Mouse (Mus musculus): ENCODE data around the gene Edn1.

The Edn1 gene

GRCm38 (mm10) chr13:42301161-42301721 is at the start of gene Edn1:
Edn1 (plus strand) TSS chr13:42301476.
- DNase-seq: no peak

DNA sequence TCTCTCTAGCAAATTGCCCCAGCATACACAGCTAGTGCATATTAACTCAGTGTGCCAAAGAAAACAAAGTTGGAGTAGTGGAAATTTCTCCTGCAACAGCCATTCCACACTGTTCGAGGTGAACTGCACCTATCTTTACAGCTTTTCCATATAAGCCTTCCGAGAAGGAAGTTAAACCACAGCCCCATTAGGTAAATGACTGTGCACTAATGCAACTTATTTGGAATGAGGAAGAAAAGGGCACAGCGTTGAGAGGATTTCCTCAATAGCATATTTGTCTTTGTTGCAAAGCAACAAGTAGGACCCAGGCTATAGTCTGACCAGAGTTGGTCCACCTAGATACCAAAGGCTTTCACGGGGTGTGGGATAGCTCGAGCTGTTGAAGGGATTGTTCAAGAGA is 47.5 kb upstream of the Edn1 start:
- no peak for DNase-seq

DNA sequence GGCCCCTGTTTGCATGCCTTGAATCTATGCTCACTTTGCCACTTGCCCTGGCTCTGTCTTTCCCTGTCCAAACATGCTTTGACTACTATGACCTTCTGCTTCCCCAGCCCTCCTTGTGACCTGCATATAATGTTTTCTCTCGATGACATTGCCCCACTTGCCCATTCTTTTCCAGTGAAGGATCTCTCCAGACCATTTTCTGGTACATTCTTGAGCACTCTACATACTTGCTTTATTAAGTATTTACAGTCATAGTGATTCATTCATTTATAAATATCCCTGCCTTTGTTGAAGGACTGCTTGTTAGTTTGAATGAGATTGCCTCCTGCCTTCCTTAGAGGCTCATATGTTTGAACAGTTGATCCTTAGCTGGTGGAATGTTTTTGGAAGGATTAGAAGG is 46.2 kb upstream of the Edn1 start:
- DNase-seq: no peak

- no peak for DNase-seq
Measured at GRCm38 (mm10) chr13:42258422-42258821, 42.9 kb upstream of the Edn1 start.

DNA sequence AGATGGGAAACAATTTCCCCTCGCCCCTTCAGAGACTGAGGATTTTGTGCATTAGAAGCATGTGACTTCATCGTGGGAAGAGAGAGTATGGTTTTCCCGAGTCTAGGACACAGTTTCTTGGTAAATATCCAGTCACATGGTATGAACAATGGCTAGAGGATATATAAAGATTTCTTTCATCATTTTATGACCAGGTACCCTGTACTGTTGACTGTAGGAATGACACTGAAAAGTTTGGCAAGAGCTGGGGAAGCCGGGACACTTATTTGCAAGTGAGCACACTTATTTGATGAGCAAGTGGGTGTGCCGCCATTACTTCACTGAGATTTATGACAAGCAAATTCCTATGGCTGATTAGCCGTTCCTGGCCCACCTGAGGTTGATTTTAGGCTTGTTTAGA is 40.6 kb upstream of the Edn1 start:
- no peak for DNase-seq

DNA sequence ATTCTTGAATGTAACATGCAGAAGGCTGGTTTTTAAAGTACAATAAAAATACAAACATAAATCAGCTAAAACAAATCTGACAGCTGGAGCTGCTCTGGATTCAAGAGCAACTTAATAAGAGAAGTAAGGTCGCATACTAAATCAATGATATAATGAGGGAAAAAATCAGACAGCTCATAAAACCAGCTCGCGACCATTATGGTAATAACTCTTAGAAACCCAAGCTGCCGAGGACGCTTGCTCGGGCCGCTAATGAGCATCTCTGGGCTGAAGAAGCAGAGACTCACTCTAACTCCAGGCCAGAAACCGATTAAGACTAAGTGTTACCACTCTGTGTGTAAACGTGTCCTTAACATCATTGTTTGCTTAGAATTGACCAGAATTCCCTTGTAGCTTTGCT is 31.2 kb upstream of the Edn1 start:
- DNase-seq: no peak

GRCm38 (mm10) chr13:42276774-42277454 is 24.4 kb upstream of the Edn1 start:
- no peak for DNase-seq

DNA sequence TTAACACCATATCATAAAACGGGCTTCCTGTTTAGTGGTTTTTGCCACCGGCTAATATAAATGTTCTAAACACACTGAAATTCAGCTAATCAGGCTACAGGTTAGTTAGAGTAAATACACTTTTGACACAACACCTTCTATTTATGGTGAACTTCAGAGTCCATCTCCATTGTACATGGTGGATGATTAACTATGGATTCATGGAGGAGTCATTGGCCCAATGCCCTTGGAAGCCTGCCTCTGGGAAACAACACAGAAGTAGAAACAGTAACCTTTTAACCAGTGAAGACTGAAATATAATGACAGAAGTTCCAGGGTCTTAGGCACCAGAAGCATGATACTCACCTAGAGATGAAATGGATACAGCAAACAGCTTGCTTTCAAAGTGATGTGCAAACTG is 23.5 kb upstream of the Edn1 start:
- DNase-seq: no peak

GRCm38 (mm10) chr13:42285896-42286295 is 15.4 kb upstream of the Edn1 start:
- no peak for DNase-seq

DNA sequence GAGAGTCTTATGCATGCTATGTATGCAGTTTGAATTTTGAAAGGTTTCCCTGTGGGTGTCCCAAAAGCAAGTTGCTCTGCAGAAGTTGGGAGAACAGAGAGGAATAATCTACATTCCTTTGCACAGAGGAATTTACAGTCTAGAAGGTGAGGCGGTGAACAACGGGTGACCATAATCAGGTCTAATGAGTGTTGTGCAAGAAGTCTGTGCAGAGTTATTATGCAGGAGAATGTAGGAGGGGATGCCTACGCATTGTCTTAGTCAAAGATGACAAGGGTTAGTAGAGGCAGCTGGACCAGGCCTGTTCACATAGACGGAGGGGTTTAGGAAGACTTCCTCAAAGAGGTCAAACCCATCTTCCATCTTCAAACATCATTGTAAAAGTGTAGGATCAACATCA is 14.5 kb upstream of the Edn1 start:
- no peak for DNase-seq

- no peak for DNase-seq
Measured at GRCm38 (mm10) chr13:42292593-42292992, 8.7 kb upstream of the Edn1 start.

GRCm38 (mm10) chr13:42298302-42298701 is 3.0 kb upstream of the Edn1 start:
- no peak for DNase-seq

- no peak for DNase-seq
Measured at GRCm38 (mm10) chr13:42298766-42299165, 2.5 kb upstream of the Edn1 start.

DNA sequence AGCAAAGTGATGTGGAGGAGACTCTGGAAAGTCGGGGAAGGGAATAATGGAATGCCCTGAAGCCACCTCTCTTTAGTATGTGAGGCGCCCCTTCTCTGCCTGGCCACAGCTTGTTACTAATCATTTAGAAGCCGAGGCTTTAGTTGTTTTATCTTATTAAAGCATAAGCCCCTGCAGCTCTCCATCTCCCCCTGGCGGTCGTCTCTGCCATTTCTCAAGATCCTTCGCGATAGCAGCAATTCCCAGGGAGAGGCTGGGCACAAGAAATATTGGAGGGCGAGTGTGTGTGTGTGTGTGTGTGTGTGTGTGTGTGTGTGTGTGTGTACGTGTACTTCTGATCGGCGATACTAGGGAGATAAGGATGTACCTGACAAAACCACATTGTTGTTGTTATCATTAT is 709 bp upstream of the Edn1 start:
- DNase-seq: peak; percentile 12 to 22

GRCm38 (mm10) chr13:42301961-42302861 is 935 bp downstream of the Edn1 start:
- no peak for DNase-seq

DNA sequence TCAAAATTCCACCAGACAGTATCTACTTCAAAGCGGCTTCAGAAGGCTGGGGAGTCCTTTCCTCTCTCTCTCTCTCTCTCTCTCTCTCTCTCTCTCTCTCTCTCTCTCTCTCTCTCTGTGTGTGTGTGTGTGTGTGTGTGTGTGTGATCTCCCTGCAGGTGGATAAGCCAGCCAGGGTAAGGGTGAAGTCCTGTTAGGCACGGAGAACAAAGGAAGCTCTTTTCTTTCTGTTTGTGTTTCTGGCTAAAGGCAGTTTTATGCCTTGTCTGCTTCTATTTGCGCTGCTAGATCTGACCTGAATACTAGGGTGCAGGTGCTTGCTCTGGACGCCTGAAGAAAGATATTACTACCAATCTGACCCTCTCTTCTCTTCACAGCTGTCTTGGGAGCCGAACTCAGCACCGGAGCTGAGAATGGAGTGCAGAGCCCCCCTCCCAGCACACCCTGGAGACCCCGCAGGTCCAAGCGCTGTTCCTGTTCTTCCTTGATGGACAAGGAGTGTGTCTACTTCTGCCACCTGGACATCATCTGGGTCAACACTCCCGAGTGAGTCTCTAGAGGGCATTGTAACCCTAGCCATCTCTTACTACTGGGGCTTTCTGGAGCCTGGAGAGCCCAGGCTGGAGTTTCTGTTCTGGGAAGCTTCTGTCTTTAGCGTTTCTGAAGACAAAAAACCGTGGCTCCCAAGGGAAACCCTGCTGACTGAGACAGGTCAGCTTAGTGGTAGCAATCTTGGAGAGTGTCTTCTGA is 2.1 kb downstream of the Edn1 start:
- DNase-seq: no peak

DNA sequence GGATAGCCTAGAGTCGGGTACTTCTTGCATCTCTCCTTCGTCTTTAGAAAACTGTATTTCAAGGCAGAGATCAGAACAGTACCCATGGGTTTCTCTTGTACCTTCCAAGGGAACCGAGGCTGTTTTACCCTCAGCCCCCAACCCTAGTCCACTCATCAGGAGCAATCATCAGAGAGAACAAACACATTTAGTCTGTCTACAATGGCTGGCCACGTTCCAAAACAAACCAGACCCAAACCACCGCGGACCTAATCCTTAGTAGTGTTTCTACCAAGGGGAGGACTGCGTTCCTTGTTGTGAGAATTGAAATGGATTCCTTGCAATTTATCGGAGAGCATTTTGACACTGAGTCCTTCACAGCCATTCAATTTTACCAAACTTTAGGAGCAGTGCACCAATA is 2.9 kb downstream of the Edn1 start:
- DNase-seq: no peak

GRCm38 (mm10) chr13:42306870-42307800 is 5.9 kb downstream of the Edn1 start:
- DNase-seq: no peak

DNA sequence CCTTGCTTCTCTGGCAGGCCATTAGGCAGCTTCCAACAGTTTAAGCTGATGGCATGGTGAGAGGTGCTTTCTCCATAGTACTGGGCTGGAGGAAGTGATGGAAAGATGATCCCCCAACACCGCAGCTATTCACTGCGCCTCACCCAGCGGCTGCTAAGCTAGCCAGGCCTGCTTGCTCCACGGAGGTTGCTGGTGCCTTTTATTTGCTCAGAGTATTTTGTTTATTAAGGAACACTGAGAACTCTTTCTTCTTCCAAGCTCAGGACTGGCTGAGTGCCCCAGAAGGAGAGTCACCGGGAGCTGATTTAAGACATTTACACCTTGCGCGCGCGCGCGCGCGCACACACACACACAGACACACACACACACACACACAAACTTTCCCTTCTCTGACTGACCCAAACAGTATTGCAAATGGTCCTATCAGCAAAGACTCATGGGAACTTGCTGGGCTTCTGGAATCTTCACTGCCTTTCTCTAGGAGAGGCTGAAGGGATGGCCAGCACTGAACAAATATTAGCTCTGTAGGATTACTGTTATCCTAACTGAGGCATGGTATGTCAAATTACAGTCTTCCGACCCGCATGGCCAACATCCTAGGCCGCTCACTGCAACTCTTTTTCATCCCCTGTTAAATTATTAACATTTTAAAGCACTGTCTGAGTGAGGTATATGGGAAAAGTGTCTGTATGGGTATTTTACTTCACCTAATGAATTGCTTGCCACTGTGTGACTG is 7.3 kb downstream of the Edn1 start:
- DNase-seq: no peak

DNA sequence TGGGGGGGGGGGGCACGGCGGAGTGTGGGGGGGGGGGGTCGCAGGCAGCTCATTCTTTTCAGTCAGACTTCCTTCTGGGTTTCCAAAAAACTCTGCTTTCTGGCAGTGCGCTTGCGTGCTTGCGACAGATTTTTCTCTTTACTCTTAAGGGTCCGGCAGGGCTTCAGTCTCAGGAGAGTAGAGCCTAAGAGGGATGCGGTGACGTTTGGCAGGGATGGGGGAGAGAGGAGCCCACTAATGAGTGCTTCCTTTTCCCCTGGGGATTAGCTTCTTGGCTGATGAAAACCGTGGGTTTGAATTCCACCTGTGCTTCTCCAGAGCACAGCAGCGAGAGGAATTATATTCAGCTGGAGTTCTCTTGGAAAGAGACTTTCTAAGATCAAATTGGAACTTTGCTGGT is 8.5 kb downstream of the Edn1 start:
- no peak for DNase-seq

DNA sequence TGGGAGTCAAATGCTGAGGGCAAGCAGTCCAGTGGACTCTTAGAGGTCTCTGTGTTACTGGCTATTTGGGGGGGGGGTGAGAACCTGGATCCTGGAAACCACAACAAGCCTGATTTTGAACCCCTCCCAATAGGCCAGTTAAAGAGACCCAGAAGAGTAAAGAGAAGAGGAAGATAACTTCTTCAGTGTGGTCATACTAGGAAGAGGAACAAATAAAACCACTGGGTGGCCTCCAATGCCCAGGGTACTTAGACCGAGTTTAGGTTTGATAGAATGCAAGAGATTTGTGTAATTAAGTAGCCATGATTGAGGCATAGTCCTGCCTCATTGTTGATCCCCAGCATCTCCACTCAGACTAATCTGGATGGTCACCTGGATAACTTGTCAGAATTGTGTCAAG is 14.4 kb downstream of the Edn1 start:
- no peak for DNase-seq
